Mouse (Mus musculus) heart, embryonic 10.5 days (tissue): ENCODE measurements around the gene Cpne8. TPM values are rescaled to one million over a fixed set of nuclear protein-coding genes. Genes with fewer than 3 reads are reported as not detected.
"Not testable (repeated sequence)": the region's sequence is repeated elsewhere in the genome, so short reads cannot be mapped to it uniquely, and the experiment has no call there.

Source experiments
- DNase-seq: peaks from one replicate; pipeline ENCODE4 v3.0.0-alpha.2; 2017; ENCODE audit warnings: low spot score
- H3K27ac ChIP-seq: fragments of 300-500 bp; sonication (generic); 2 replicates; pipeline ENCODE4 v1.5.1; 2016; ENCODE audit warnings: mild to moderate bottlenecking
- H3K27me3 ChIP-seq: fragments of 300-500 bp; sonication (generic); 2 replicates; pipeline ENCODE4 v1.6.1; 2016; ENCODE audit warnings: mild to moderate bottlenecking; ENCODE audit not compliant: poor library complexity, insufficient read depth, severe bottlenecking
- H3K36me3 ChIP-seq: fragments of 300-500 bp; sonication (generic); 2 replicates; pipeline ENCODE4 v1.6.1; 2016; ENCODE audit warnings: mild to moderate bottlenecking, moderate library complexity
- H3K4me1 ChIP-seq: fragments of 300-500 bp; sonication (generic); 2 replicates; pipeline ENCODE4 v1.6.1; 2016; ENCODE audit warnings: mild to moderate bottlenecking
- H3K4me3 ChIP-seq: fragments of 300-500 bp; sonication (generic); 2 replicates; pipeline ENCODE4 v1.5.1; 2016; ENCODE audit warnings: mild to moderate bottlenecking, moderate library complexity
- H3K9me3 ChIP-seq: fragments of 300-500 bp; sonication (generic); 2 replicates; pipeline ENCODE4 v1.6.1; 2016; ENCODE audit warnings: mild to moderate bottlenecking, moderate library complexity
- WGBS: fragments of 180-500 bp; shearing (Covaris S2); methylation state at CpG from one replicate; pipeline ENCODE4 v1.1.7; 2016; 5-methylcytosine and 5-hydroxymethylcytosine counted together
- polyA plus RNA-seq: library from polyadenylated mRNA; unstranded; fragments of >200 nt; fragmentation: Nextera tagmentation; extraction: Ambion mirVana; gene quantifications from 2 replicates; pipeline ENCODE4 v1.2.1, GENCODE M21; 2016

Cpne8 gene
- polyA plus RNA-seq, 1 experiment from 2014 or later = 2.1 TPM

- WGBS = 53% methylated on average over 7 of the region's 7 CpGs
- H3K36me3 ChIP-seq = no peaks in the 10 kb centered on the region
- H3K4me1 ChIP-seq = no peaks in the 10 kb centered on the region
- no peak overlapping the region for H3K27ac ChIP-seq
- no peaks in the 10 kb centered on the region for H3K9me3 ChIP-seq
- no peak overlapping the region for H3K4me3 ChIP-seq
- no peak for DNase-seq
- no peaks in the 10 kb centered on the region for H3K27me3 ChIP-seq
Observed at GRCm38 (mm10) chr15:90535730-90536129, 143.5 kb downstream of the Cpne8 start.

GRCm38 (mm10) chr15:90512769-90513168 is 166.5 kb downstream of the Cpne8 start:
- H3K4me1 ChIP-seq = no peaks in the 10 kb centered on the region
- H3K4me3 ChIP-seq = no peak overlapping the region
- no peaks in the 10 kb centered on the region for H3K36me3 ChIP-seq
- no peak overlapping the region for H3K27ac ChIP-seq
- WGBS = 88% methylated on average over 4 of the region's 4 CpGs
- H3K9me3 ChIP-seq = no peaks in the 10 kb centered on the region
- DNase-seq = no peak
- H3K27me3 ChIP-seq = no peaks in the 10 kb centered on the region

- WGBS = 86% methylated on average over 3 of the region's 3 CpGs
- H3K36me3 ChIP-seq = no peaks in the 10 kb centered on the region
- DNase-seq = no peak
- no peak overlapping the region for H3K4me3 ChIP-seq
- H3K4me1 ChIP-seq = no peaks in the 10 kb centered on the region
- H3K27me3 ChIP-seq = no peaks in the 10 kb centered on the region
- H3K27ac ChIP-seq = no peak overlapping the region
- H3K9me3 ChIP-seq = no peaks in the 10 kb centered on the region
Observed at GRCm38 (mm10) chr15:90497080-90497479, 182.2 kb downstream of the Cpne8 start.

- no peak for DNase-seq
- H3K4me1 ChIP-seq = no peaks in the 10 kb centered on the region
- no peak overlapping the region for H3K4me3 ChIP-seq
- no peaks in the 10 kb centered on the region for H3K9me3 ChIP-seq
- H3K27me3 ChIP-seq = no peaks in the 10 kb centered on the region
- H3K36me3 ChIP-seq = no peaks in the 10 kb centered on the region
- WGBS = 67% methylated on average over 6 of the region's 6 CpGs
- H3K27ac ChIP-seq = no peak overlapping the region
Observed at GRCm38 (mm10) chr15:90491558-90491957, 187.7 kb downstream of the Cpne8 start.

DNA sequence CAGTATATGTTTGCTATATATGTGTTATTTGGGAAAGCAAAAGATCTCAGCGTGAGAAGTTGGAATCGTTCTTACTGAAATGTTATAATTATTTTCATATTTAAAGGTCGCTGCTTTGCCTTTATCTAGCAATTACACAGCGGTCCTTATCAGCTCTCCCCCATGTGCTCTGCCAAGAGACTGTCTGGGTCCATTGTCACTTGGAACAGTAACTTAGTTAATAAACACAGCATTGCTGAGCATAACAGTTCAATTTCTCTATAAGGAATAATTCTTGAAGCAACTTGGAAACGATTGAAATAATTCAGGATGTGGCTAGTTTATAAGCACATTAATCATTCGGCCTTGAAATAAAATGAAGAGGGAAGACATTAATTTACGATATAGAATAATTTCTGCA is 189.0 kb downstream of the Cpne8 start:
- Histone ChIP-seq H3K4me1 (no peaks in the 10 kb centered on the region), H3K9me3 (no peaks in the 10 kb centered on the region), H3K36me3 (no peaks in the 10 kb centered on the region), H3K27me3 (no peaks in the 10 kb centered on the region), H3K4me3 (no peak overlapping the region), H3K27ac (no peak overlapping the region)
- DNase-seq = no peak
- WGBS = 83% methylated on average over 7 of the region's 7 CpGs

GRCm38 (mm10) chr15:90470561-90470960 is 208.7 kb downstream of the Cpne8 start:
- not testable (repeated sequence) for H3K4me3 ChIP-seq, H3K27ac ChIP-seq, H3K27me3 ChIP-seq, H3K36me3 ChIP-seq, DNase-seq, H3K9me3 ChIP-seq, H3K4me1 ChIP-seq

GRCm38 (mm10) chr15:90463281-90463680 is 216.0 kb downstream of the Cpne8 start:
- 83% methylated on average over 2 of the region's 2 CpGs for WGBS
- H3K27me3 ChIP-seq = no peaks in the 10 kb centered on the region
- H3K4me3 ChIP-seq = no peak overlapping the region
- DNase-seq = no peak
- no peak overlapping the region for H3K27ac ChIP-seq
- H3K9me3 ChIP-seq = no peaks in the 10 kb centered on the region
- H3K4me1 ChIP-seq = no peaks in the 10 kb centered on the region
- no peaks in the 10 kb centered on the region for H3K36me3 ChIP-seq

- no peaks in the 10 kb centered on the region for H3K27me3 ChIP-seq
- no peaks in the 10 kb centered on the region for H3K36me3 ChIP-seq
- WGBS = 77% methylated on average over 1 of the region's 1 CpGs
- H3K4me3 ChIP-seq = no peak overlapping the region
- DNase-seq = no peak
- no peak overlapping the region for H3K27ac ChIP-seq
- no peaks in the 10 kb centered on the region for H3K9me3 ChIP-seq
- no peaks in the 10 kb centered on the region for H3K4me1 ChIP-seq
Observed at GRCm38 (mm10) chr15:90446076-90446475, 233.2 kb downstream of the Cpne8 start.
